Mouse (Mus musculus) embryonic facial prominence, embryonic 11.5 days (tissue): ENCODE results near the gene Ugt1a10. TPM values are rescaled to one million over a fixed set of nuclear protein-coding genes. Genes with fewer than 3 reads are reported as not detected.

Experiments
- ATAC-seq: fragments of 200-750 bp; cut with Nextera tagmentation; replicated peaks from 2 replicates; pipeline ENCODE4 v1.8.0; 2017; ENCODE audit warnings: low read depth; ENCODE audit not compliant: insufficient number of reproducible peaks, low FRiP score, low TSS enrichment
- DNase-seq: peaks from one replicate; pipeline ENCODE4 v3.0.0-alpha.2; 2015; ENCODE audit warnings: low spot score
- H3K27ac ChIP-seq: fragments of 300-500 bp; sonication (generic); replicated peaks from 2 replicates; pipeline ENCODE4 v1.5.1; 2014; ENCODE audit warnings: mild to moderate bottlenecking, low read depth, low read length, control low read depth
- H3K27me3 ChIP-seq: fragments of 300-500 bp; sonication (generic); 2 replicates; pipeline ENCODE4 v1.6.1; 2014; ENCODE audit warnings: mild to moderate bottlenecking, low read length, moderate library complexity, mixed read lengths; ENCODE audit not compliant: control insufficient read depth, insufficient read depth
- H3K36me3 ChIP-seq: fragments of 300-500 bp; sonication (generic); replicated peaks from 2 replicates; pipeline ENCODE4 v1.6.1; 2014; ENCODE audit warnings: low read depth, mild to moderate bottlenecking, low read length, moderate library complexity, mixed read lengths; ENCODE audit not compliant: control insufficient read depth, insufficient read depth
- H3K4me1 ChIP-seq: fragments of 300-500 bp; sonication (generic); 2 replicates; pipeline ENCODE4 v1.6.1; 2014; ENCODE audit warnings: low read length, mixed read lengths; ENCODE audit not compliant: control insufficient read depth, insufficient read depth
- H3K4me2 ChIP-seq: fragments of 300-500 bp; sonication (generic); 2 replicates; pipeline ENCODE4 v1.6.1; 2014; ENCODE audit warnings: low read depth, mild to moderate bottlenecking, control low read depth, low read length, moderate library complexity
- H3K4me3 ChIP-seq: fragments of 300-500 bp; sonication (generic); 2 replicates; pipeline ENCODE4 v1.5.1; 2014; ENCODE audit warnings: low read depth, low read length, control low read depth
- H3K9ac ChIP-seq: fragments of 300-500 bp; sonication (generic); replicated peaks from 2 replicates; pipeline ENCODE4 v1.6.1; 2014; ENCODE audit warnings: mild to moderate bottlenecking, control low read depth, low read length
- H3K9me3 ChIP-seq: fragments of 300-500 bp; sonication (generic); replicated peaks from 2 replicates; pipeline ENCODE4 v1.6.1; 2016; ENCODE audit warnings: mild to moderate bottlenecking, low read length, inconsistent platforms, mixed read lengths; ENCODE audit not compliant: control insufficient read depth
- WGBS: fragments of 180-500 bp; shearing (Covaris S2); extraction: QIAGEN DNeasy Blood & Tissue Kit; methylation state at CpG from one replicate; pipeline ENCODE4 v1.1.7; 2014; 5-methylcytosine and 5-hydroxymethylcytosine counted together
- polyA plus RNA-seq: library from polyadenylated mRNA; unstranded; fragments of >200 nt; fragmentation: Nextera tagmentation; extraction: Ambion mirVana; gene quantifications from 2 replicates; pipeline ENCODE4 v1.2.1, GENCODE M21; 2014

The Ugt1a10 gene
- polyA plus RNA-seq, 1 experiment from 2014 or later, result not detected

DNA sequence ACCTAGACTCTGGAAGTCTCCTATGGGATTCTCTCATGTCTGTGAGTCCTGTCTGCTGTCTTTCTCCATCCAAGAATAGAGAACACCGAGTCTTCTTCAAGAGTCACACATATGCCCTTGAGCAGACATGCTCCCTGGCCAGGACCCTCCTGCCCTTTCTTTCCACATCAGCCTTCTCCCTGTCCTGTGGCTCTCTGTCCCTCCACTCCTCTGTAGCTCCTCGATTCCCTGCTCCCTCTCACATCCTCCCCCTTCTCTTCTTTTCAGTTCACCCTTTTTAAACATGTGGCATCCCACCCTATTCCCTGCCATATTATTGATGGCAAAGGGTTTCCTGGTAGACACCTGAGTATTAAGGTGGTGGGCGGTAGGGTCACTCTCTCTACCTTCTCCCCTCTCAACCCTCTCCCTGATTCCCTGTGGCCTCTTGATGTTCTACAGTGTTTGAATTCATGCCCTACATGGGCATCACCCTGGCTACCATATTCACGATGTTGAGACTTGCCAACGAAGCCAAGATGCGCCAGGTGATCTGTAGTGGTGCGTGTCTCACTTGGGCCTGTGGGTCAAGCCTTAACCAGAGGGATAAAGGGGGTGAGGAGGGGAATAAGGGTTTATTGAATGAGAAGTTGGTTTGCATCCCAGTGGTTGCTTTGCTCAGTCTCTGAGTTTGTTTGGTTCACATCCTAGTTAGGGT lies 176.8 kb downstream of the Ugt1a10 start:
- Histone ChIP-seq H3K9ac (no peak overlapping the region), H3K27ac (no peak overlapping the region), H3K9me3 (peaks cover 91% of the 10 kb centered on the region), H3K4me3 (no peak overlapping the region), H3K4me2 (no peak overlapping the region), H3K27me3 (no peaks in the 10 kb centered on the region), H3K4me1 (no peaks in the 10 kb centered on the region), H3K36me3 (no peaks in the 10 kb centered on the region)
- no peak for ATAC-seq
- WGBS, result 72% methylated on average over 7 of the region's 7 CpGs
- no peak for DNase-seq

DNA sequence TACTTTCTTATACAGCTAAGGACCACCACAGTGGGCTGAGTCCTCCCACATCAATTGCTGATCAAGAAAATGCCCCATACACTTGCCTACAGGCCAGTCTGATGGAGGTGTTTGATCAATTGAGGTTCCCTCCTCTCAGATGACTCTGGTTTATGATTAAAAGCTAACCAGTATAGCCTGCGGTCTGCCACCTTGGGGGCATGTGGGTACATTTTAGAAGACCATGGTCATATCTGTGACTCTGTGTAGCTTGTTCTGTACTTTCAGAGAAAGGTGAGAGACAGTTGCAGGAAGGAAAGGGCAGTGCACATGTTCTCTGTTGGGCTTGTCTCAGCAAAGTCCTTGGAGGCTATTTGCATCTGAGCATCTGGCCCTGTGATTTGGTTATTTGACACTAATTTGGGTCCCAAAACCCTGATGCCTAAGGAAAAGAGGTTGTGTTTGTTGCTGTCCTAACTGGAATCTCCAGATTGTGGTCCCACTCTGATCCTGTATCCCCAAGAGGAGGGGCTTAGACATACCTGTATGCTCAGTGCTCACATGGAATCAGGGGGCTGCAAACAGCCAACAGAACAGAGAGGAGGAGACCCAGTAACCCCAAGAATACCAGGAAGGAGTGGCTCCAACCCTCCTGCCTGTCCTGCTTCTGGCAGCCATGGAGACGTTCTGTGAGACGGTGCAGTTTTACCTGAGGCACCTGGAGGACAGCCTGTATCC lies 177.6 kb downstream of the Ugt1a10 start:
- Histone ChIP-seq H3K4me2 (no peak overlapping the region), H3K36me3 (no peaks in the 10 kb centered on the region), H3K9ac (no peak overlapping the region), H3K9me3 (peaks cover 91% of the 10 kb centered on the region), H3K27ac (no peak overlapping the region), H3K27me3 (no peaks in the 10 kb centered on the region), H3K4me1 (no peaks in the 10 kb centered on the region), H3K4me3 (no peak overlapping the region)
- ATAC-seq, result no peak
- 56% methylated on average over 3 of the region's 3 CpGs for WGBS
- DNase-seq, result no peak

DNA sequence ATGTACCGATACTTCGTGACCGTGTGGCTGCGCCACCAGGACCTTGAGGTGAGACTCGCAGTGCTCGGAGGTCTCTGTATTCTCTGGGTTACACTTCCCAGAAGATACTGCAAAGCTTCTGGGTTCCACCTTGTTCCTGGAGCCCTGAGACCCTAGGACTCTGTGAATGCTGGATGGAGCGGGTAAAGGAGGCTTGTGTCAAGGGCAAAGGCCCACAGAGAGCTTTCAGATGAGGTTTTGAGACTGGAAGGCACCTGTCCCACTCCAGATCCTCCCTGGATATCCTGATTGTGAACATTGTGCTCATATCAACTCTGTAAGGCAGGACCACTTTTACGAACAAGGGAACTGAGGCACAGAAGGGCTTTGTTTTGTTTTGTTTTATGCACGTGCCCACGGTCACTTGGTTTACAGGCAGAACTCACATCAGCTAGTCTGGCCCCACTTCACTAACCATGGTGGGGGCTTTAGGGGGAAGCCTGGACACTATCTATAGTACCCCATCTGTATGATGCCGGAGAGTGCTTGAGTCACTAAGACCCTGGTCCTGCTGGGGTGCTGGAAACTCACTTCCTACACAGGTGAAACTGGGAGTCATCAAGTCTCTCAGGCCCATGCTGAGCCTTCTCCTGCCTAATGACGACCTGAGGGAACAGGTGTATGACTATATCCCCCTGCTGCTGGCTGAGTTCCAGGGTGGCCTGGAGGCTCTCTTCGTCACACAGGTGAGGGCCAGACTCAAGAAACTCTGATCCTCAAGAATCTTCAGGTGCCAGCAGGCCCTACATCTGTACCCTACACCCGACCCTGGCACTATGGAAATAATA lies 178.4 kb downstream of the Ugt1a10 start:
- DNase-seq (no peak), ATAC-seq (no peak; the same call in 1 of the 2 replicates)
- Histone ChIP-seq H3K27me3 (no peaks in the 10 kb centered on the region), H3K36me3 (no peaks in the 10 kb centered on the region), H3K4me1 (no peaks in the 10 kb centered on the region), H3K9ac (no peak overlapping the region), H3K27ac (no peak overlapping the region), H3K9me3 (peaks cover 91% of the 10 kb centered on the region), H3K4me3 (no peak overlapping the region), H3K4me2 (no peak overlapping the region)
- 70% methylated on average over 14 of the region's 14 CpGs for WGBS

DNA sequence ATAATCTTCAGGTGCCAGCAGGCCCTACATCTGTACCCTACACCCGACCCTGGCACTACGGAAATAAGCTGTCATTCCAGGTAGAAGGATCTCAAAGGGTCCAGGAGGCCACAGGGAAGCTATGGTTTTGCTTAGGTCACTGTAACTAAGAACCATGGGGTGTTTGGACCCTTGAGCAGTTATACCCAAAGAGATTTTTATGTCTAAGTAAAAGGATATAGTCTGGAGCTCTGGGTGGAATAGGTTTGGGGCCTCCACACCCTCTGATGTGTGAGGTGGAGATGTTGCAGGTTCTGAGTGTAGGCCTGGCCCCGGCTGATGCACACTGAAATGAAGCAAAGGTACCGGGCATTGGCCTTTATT lies 179.0 kb downstream of the Ugt1a10 start:
- Histone ChIP-seq H3K9ac (no peak overlapping the region), H3K4me1 (no peaks in the 10 kb centered on the region), H3K9me3 (peaks cover 94% of the 10 kb centered on the region), H3K4me3 (no peak overlapping the region), H3K27ac (no peak overlapping the region), H3K4me2 (no peak overlapping the region), H3K27me3 (no peaks in the 10 kb centered on the region), H3K36me3 (no peaks in the 10 kb centered on the region)
- no peak for DNase-seq
- WGBS, result 70% methylated on average over 4 of the region's 4 CpGs
- no peak for ATAC-seq

DNA sequence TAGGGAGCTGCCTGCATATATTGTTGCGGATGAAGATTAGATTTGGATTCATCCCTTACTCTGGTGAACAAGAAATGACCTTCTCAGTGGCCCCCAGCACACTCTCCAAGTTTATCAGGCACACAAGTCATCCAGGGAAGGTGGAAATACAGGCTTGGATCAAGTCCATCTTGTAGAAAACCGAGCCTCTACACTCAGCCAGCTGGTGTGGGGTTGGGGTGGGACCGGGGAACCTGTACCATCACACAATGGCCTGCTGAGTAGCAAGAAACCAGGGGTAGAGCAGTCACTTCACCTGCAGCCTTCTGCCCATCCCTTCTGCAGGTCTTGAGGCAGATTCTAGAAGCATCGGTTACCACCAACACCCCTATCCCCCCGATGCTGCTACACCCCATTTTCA lies 179.5 kb downstream of the Ugt1a10 start:
- no peaks in the 10 kb centered on the region for H3K4me1 ChIP-seq
- H3K27ac ChIP-seq, result no peak overlapping the region
- no peaks in the 10 kb centered on the region for H3K27me3 ChIP-seq
- no peak overlapping the region for H3K4me3 ChIP-seq
- ATAC-seq, result no peak
- no peaks in the 10 kb centered on the region for H3K36me3 ChIP-seq
- no peak for DNase-seq
- 46% methylated on average over 5 of the region's 5 CpGs for WGBS
- H3K4me2 ChIP-seq, result no peak overlapping the region
- H3K9me3 ChIP-seq, result peaks cover 95% of the 10 kb centered on the region
- H3K9ac ChIP-seq, result no peak overlapping the region

DNA sequence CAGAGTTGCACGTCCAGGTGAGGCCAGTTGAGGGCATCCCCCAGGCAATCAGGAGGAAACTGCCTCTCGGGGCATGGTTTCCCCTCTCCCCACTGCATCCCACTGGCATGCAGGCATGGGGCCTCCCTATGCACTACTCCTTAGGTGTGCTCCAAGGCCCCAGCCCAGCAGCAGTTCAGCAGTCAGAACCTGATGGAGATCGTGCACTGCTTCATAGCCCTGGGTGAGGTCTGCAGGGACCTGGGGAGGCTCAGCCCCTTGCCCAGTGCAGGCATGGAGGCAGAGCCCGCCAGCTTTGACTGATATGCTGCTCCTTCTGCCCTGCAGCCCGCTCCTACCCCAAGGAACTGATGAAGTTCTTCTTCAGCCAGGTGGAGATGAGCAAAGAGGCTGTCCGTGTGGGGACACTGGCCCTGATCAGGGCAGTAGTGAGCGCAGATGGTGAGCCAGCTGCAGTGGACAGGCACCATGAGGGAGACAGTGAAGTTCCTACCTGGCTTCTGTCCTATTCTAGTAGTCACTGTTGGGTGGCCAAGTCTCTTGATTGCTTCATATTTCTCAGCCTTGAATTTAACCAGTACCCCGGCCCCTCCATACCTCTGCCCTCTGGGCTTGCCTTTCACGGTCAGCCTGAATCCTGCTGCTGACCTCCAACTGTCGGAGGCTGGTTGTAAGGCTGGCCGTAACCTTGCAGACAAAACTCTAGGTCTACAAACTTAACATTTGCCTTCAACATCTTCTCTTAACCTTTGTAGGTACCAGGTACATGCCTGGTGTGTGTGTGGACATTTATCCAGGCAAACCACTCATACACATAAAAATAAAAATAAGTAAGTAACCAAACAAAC lies 180.1 kb downstream of the Ugt1a10 start:
- H3K4me1 ChIP-seq, result no peaks in the 10 kb centered on the region
- WGBS, result 63% methylated on average over 11 of the region's 11 CpGs
- no peak overlapping the region for H3K9ac ChIP-seq
- no peaks in the 10 kb centered on the region for H3K27me3 ChIP-seq
- no peak overlapping the region for H3K27ac ChIP-seq
- H3K36me3 ChIP-seq, result no peaks in the 10 kb centered on the region
- no peak overlapping the region for H3K4me3 ChIP-seq
- no peak overlapping the region for H3K4me2 ChIP-seq
- DNase-seq (no peak), ATAC-seq (0 out of 2 replicates have a peak, but pooled peaks have one; percentile 5)
- H3K9me3 ChIP-seq, result peaks cover 94% of the 10 kb centered on the region

DNA sequence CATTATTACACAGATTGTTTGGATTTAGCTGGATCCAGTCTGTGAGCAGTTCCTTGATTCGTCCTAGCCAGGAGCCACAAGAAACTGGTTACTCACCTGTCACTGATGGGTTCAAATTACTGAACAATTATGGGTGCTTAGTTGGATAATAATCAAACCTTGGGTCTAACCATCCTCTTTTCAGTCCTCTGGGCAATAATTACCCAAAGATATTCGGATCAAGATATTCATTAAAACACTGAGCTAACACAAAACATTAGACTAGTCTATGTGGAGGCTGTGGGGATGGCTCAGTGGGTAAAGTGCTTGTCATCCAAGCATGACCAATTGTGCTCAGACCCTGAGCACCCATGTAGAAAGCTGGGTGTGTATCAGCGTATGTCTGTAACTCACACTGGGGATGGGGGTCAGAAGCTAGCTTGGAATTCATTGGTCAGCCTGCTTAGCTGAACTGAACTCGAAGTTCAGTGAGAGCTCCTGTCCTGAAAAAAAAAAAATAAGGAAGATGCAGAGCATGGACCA lies 180.8 kb downstream of the Ugt1a10 start:
- no peak for DNase-seq
- ATAC-seq, result no peak
- 63% methylated on average over 4 of the region's 4 CpGs for WGBS
- H3K4me1 ChIP-seq, result no peaks in the 10 kb centered on the region
- no peaks in the 10 kb centered on the region for H3K36me3 ChIP-seq
- H3K9me3 ChIP-seq, result peaks cover 94% of the 10 kb centered on the region
- H3K27ac ChIP-seq, result no peak overlapping the region
- H3K4me2 ChIP-seq, result no peak overlapping the region
- H3K9ac ChIP-seq, result no peak overlapping the region
- H3K4me3 ChIP-seq, result no peak overlapping the region
- no peaks in the 10 kb centered on the region for H3K27me3 ChIP-seq
